Mouse (Mus musculus) adrenal gland, adult 2 months (tissue): ENCODE measurements around the gene Dlg1. TPM values are rescaled to one million over a fixed set of nuclear protein-coding genes. Genes with fewer than 3 reads are reported as not detected.
"Not testable (repeated sequence)": the region's sequence is repeated elsewhere in the genome, so short reads cannot be mapped to it uniquely, and the experiment has no call there.

Experiments used
- DNase-seq: peaks from one replicate; pipeline ENCODE4 v3.0.0; 2021
- polyA plus RNA-seq: library from polyadenylated mRNA; depleted of rRNA; stranded (reverse); fragments of >200 nt; gene quantifications from 2 replicates; pipeline ENCODE4 v1.2.3, GENCODE M21; 2012
- total RNA-seq, 2 experiments: library from RNA; stranded (reverse); gene quantifications; 2 replicates each; pipeline ENCODE4 v1.2.3; 2021

The Dlg1 gene
- total and polyA plus RNA-seq, 3 experiments, result 12.0 to 102 (median 68.4) TPM

- peak; percentile 73 for DNase-seq
Measured at GRCm38 (mm10) chr16:31655531-31655930, 7.7 kb upstream of the Dlg1 start.

DNA sequence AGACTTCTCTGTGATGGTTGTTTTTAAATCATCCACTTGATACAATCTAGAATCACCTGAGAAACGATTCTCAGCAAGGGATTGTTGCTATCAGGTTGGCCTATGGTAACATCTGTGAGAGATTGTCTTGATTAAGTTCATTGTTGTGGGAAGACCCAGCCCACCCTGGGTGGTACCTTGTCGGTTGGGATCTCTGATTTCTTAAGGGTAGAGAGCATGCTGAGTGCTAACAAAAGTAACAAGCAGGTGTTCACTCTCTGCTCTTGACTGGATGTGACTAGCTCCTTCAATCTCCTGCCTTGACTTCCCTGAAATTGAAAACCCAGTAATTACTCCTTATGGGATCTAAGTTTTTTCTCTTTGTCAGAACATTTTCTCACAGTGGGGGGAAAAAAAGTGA lies 5.7 kb upstream of the Dlg1 start:
- no peak for DNase-seq

- no peak for DNase-seq
Measured at GRCm38 (mm10) chr16:31658539-31659334, 4.5 kb upstream of the Dlg1 start.

DNA sequence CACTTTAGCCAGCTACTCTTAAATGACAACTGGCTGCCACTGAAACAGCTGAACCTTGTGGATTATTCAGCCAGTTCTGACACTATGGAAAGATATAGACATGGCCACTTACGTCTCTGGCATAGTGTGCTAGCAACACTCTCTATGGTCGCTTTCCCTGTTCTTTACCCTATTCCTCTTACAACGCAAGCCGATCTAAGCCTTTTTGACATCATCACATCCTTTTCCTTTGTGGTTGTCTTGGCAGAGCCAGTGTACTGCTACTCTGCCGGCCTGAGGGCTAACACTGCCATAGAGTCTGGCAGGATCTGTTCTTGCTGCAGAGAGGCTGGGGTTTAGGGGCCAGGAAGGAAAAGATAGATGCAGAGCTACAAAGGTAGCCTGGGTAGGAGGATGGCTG lies 3.8 kb upstream of the Dlg1 start:
- no peak for DNase-seq

DNA sequence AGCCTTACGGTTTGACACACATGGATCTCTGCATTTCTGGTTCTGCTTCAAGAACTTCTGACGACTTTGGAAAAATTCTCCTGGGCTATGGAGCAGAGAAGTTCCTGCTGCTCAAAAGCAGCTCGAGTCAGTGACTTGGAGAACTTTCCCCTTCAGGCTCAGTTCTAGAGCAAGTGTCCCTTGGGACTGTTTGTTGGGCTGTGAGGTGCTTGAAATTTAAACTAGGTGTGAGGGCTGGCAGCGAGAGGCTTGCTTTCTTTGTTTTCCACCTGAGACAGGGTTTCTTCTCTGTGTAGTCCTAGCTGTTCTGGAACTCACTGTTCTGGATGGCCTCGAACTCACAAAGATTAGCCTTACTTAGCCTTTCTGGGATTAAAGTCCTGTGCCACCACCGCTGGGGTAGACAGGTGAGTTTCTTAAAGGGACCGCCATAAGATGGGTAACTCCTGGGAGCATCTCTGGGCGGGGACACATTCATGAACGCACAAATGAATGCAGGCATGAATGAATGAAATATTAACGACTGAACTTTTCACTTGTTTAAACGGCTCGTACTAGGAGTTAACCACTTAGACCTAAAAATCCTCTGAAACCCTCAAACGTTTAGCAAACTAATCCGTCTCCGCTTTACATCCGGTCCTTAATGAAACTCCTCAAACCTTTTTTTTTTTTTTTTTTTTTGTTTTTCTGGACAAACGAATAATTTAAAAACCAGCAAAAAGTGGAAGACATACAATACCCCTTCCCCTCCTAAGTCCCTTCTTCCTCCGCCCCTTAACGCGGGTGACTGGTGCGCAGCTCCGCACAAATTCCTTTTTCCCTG lies 476 bp upstream of the Dlg1 start:
- DNase-seq, result no peak

DNA sequence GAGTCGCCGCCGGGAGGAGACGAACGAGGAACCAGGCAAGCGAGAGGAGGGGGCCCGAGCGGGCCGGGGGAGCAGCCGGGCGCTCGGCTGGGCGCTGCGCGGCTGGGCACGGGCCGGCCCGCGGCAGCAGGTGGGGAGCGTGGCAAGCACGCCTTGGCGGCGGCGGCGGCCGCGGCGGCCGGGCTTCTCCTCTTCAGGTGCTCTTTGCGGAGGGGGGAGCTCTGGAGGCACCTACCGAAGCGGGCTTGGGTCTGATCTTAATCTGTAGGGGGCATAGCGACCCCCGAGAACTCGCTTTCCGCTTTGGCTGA lies 999 bp downstream of the Dlg1 start:
- no peak for DNase-seq

DNA sequence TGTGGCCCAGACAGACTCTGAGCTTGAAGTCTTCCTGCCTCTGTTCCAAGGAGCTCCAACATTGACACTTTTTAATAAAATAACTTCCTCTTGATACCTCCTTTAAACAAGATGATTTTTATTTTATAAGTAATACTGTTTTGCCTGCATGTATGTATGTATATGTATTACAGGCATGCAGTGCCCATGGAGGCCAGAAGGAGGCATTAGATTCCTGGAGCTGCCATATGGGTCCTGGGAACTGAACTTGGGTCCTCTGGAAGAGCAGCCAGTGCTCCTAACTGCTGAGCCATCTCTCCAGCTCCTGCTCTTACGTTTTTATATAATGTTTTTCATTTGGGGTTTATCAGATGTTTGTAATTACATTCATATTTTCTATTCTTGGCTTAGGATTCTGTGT lies 9.0 kb downstream of the Dlg1 start:
- DNase-seq, result no peak

DNA sequence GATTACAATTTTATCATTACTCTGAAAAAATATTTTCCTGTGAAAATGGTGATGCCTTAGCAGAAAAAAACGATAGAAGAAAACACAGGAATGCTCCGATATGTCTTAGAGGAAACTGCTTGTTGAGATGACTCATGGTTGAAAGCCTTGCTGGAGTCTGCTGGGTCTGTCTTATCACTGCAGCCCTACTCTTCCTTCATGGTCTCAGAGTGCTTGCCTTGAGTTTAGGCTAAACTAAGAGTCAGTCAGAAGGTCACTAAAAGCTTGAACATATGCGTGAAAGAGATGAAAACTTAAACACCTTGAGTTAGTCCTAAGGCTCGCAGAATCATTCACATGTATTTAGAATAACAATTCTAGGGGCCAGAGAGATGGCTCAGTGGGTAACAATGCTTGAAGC lies 14.2 kb downstream of the Dlg1 start:
- DNase-seq, result no peak

- no peak for DNase-seq
Measured at GRCm38 (mm10) chr16:31682291-31682690, 19.0 kb downstream of the Dlg1 start.

GRCm38 (mm10) chr16:31683670-31684430 lies 20.6 kb downstream of the Dlg1 start:
- DNase-seq, result peak; percentile 50

- DNase-seq, result no peak
Measured at GRCm38 (mm10) chr16:31684771-31685170, 21.5 kb downstream of the Dlg1 start.

- no peak for DNase-seq
Measured at GRCm38 (mm10) chr16:31687766-31688165, 24.5 kb downstream of the Dlg1 start.

GRCm38 (mm10) chr16:31695286-31696020 lies 32.2 kb downstream of the Dlg1 start:
- DNase-seq, result no peak

- DNase-seq, result no peak
Measured at GRCm38 (mm10) chr16:31696367-31696766, 33.1 kb downstream of the Dlg1 start.

GRCm38 (mm10) chr16:31697341-31697740 lies 34.1 kb downstream of the Dlg1 start:
- no peak for DNase-seq

GRCm38 (mm10) chr16:31705213-31705612 lies 42.0 kb downstream of the Dlg1 start:
- DNase-seq, result no peak

- no peak for DNase-seq
Measured at GRCm38 (mm10) chr16:31705904-31706303, 42.7 kb downstream of the Dlg1 start.

- no peak for DNase-seq
Measured at GRCm38 (mm10) chr16:31707326-31707725, 44.1 kb downstream of the Dlg1 start.

DNA sequence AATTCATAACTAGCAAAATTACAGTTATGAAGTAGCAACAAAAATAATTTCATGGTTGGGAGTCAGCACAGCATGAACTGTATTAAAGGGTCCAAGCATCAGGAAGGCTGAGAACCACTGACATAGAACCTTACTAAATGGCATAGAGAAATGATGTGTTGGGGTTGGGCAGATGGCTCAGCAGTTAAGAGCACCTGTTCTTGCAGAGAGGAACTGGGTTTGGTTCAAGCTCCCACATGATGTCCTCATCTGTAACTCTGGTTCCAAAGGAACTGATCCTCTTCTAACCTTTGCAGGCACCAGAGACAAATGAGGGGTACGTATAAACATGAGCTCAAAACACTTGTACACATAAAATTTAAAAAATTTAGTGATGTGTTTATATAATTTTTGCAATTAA lies 59.7 kb downstream of the Dlg1 start:
- no peak for DNase-seq

- peak; percentile 23 for DNase-seq
Measured at GRCm38 (mm10) chr16:31724121-31724520, 60.9 kb downstream of the Dlg1 start.

GRCm38 (mm10) chr16:31724818-31725217 lies 61.6 kb downstream of the Dlg1 start:
- no peak for DNase-seq

DNA sequence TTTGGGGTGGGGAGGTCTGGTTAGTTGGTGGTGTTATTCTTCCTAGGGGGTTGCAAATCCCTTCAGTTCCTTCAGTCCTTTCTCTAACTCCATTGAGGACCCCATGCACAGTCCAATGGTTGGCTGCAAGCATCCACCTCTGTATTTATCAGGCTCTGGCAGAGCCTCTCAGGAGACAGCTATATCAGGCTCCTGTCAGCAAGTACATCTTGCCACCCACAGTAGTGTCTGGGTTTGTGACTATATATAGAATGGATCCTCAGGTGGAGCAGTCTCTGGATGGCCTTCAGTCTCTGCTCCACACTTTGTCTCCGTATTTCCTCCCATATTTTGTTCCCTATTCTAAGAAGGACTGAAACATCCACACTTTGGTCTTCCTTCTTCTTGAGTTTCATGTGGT lies 67.7 kb downstream of the Dlg1 start:
- not testable (repeated sequence) for DNase-seq
